Mouse (Mus musculus) cortical plate, adult 2 months (tissue): ENCODE data around the gene Fra10ac1.

Experiments
- CTCF ChIP-seq: fragments of 200-500 bp; IDR thresholded peaks from 2 replicates; pipeline ENCODE4 v1.5.1; 2011; ENCODE audit warnings: mild to moderate bottlenecking, control low read depth, low read length; ENCODE audit not compliant: insufficient read depth; ENCODE audit errors: extremely low read depth
- POLR2A ChIP-seq: fragments of 200-500 bp; IDR thresholded peaks from 2 replicates; pipeline ENCODE4 v1.6.1; 2011; ENCODE audit warnings: mild to moderate bottlenecking, low read length, control low read depth; ENCODE audit not compliant: insufficient read depth; ENCODE audit errors: extremely low read depth

- TF ChIP-seq POLR2A = no peak
- TF ChIP-seq CTCF = no peak
Observed at GRCm38 (mm10) chr19:38228699-38229098, 4.7 kb upstream of the Fra10ac1 start.
